Mouse (Mus musculus) liver, embryonic 15.5 days (tissue): ENCODE data around the gene Il4i1. TPM values are rescaled to one million over a fixed set of nuclear protein-coding genes. Genes with fewer than 3 reads are reported as not detected.
A peak's percentile ranks its signal among the peaks of the same experiment; 100 is the strongest.

Source experiments
- ATAC-seq: fragments of 200-750 bp; cut with Nextera tagmentation; 2 replicates; pipeline ENCODE4 v1.8.0; 2017; ENCODE audit warnings: moderate number of reproducible peaks, mild to moderate bottlenecking, moderate library complexity; ENCODE audit not compliant: insufficient read depth
- H3K27ac ChIP-seq: fragments of 300-500 bp; sonication (generic); replicated peaks from 2 replicates; pipeline ENCODE4 v1.5.1; 2015; ENCODE audit warnings: mild to moderate bottlenecking, inconsistent platforms
- H3K27me3 ChIP-seq: fragments of 300-500 bp; sonication (generic); 2 replicates; pipeline ENCODE4 v1.6.1; 2015; ENCODE audit warnings: mild to moderate bottlenecking, inconsistent platforms
- H3K36me3 ChIP-seq: fragments of 300-500 bp; sonication (generic); replicated peaks from 2 replicates; pipeline ENCODE4 v1.6.1; 2015; ENCODE audit warnings: moderate library complexity, mild to moderate bottlenecking, inconsistent platforms
- H3K4me1 ChIP-seq: fragments of 300-500 bp; sonication (generic); replicated peaks from 2 replicates; pipeline ENCODE4 v1.6.1; 2015; ENCODE audit warnings: inconsistent platforms
- H3K4me2 ChIP-seq: fragments of 300-500 bp; sonication (generic); 2 replicates; pipeline ENCODE4 v1.6.1; 2015; ENCODE audit warnings: moderate library complexity, mild to moderate bottlenecking, inconsistent platforms
- H3K4me3 ChIP-seq: fragments of 300-500 bp; sonication (generic); replicated peaks from 2 replicates; pipeline ENCODE4 v1.5.1; 2015; ENCODE audit warnings: mild to moderate bottlenecking, inconsistent platforms
- H3K9ac ChIP-seq: fragments of 300-500 bp; sonication (generic); 2 replicates; pipeline ENCODE4 v1.6.1; 2015; ENCODE audit warnings: moderate library complexity, mild to moderate bottlenecking, inconsistent platforms
- H3K9me3 ChIP-seq: fragments of 300-500 bp; sonication (generic); replicated peaks from 2 replicates; pipeline ENCODE4 v1.6.1; 2016; ENCODE audit warnings: inconsistent platforms
- WGBS: fragments of 180-500 bp; shearing (Covaris S2); methylation state at CpG from one replicate; pipeline ENCODE4 v1.1.7; 2015; ENCODE audit warnings: mixed read lengths; ENCODE audit not compliant: insufficient replicate concordance; 5-methylcytosine and 5-hydroxymethylcytosine counted together
- polyA plus RNA-seq: library from polyadenylated mRNA; unstranded; fragments of >200 nt; fragmentation: Nextera tagmentation; extraction: Ambion mirVana; gene quantifications from 2 replicates; pipeline ENCODE4 v1.2.1, GENCODE M21; 2015

The Il4i1 gene
- polyA plus RNA-seq, 1 experiment from 2014 or later, result 0.46 TPM

DNA sequence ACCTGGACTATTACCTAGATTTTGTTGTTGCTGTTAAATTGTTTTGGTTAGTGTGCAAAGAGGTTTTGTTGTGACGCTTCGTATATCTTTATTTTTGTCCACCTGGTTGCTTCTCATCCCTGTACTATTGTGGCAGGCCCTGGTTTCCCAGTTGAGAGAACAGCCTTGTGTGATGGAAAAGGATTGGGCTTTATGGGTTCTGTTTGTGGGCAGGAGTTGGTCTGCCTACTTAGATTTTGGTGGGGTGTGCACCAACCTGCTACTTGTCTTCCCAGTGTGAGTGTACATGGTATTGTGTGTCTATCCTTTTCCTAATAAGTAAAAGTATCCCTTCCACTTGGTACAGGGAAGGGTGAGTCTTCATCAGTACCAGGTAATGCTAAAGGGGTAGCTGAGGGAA lies 3.2 kb downstream of the Il4i1 start:
- Histone ChIP-seq H3K9me3 (no peaks in the 10 kb centered on the region), H3K4me2 (peak overlapping the region; percentile 92), H3K4me1 (peaks cover 83% of the 10 kb centered on the region), H3K9ac (peak overlapping the region; percentile 37), H3K4me3 (peak overlapping the region; percentile 90), H3K27ac (peak overlapping the region; percentile 78), H3K27me3 (no peaks in the 10 kb centered on the region), H3K36me3 (peaks cover 25% of the 10 kb centered on the region; the same call in 1 of the 2 replicates)
- WGBS, result 83% methylated on average over 2 of the region's 2 CpGs
- ATAC-seq, result no peak

DNA sequence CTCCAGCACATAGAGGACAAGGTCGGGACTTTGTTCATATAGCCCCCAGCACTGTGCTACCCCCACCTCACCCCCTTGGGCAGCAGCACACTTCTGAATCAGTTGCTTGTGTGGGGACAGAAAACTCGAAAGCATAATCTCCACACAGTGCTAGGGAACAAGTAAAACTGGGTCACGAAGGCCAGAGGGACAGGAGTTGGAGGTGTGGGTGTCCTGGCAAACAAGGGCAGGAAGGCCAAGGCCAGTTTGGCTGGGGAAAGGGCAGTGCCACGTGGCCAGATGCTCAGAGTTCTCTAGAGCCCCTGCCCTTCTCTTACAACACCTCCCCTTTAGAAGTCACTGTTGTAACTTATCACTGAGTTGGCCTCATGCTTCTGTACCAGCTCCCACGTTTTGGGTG lies 3.7 kb downstream of the Il4i1 start:
- Histone ChIP-seq H3K27me3 (no peaks in the 10 kb centered on the region), H3K4me3 (peak overlapping the region; percentile 90), H3K9ac (peak overlapping the region; percentile 37; the same call in 1 of the 2 replicates), H3K36me3 (peaks cover 20% of the 10 kb centered on the region; the same call in 1 of the 2 replicates), H3K27ac (peak overlapping the region; percentile 78), H3K9me3 (no peaks in the 10 kb centered on the region), H3K4me2 (peak overlapping the region; percentile 92), H3K4me1 (peaks cover 83% of the 10 kb centered on the region)
- 33% methylated on average over 5 of the region's 5 CpGs for WGBS
- ATAC-seq, result no peak

DNA sequence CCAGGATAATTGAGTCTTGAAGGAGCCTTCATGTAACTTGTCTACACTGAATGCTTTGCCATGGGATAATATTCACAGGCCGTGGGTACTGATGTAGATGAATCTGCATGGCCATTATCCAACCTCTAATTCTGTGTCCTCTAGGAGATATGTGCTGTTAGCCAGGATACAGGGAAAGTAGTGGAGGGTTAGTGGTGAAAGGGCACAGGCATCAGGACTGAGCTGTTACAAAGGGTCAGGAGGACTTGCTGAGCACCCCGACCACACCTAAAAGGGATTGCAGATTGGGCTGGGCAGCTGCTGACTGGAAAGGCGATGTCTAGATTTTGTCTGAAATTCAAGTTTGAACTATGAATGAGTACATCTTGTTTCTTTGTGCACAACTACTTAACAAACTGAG lies 4.3 kb downstream of the Il4i1 start:
- WGBS, result 61% methylated on average over 3 of the region's 3 CpGs

DNA sequence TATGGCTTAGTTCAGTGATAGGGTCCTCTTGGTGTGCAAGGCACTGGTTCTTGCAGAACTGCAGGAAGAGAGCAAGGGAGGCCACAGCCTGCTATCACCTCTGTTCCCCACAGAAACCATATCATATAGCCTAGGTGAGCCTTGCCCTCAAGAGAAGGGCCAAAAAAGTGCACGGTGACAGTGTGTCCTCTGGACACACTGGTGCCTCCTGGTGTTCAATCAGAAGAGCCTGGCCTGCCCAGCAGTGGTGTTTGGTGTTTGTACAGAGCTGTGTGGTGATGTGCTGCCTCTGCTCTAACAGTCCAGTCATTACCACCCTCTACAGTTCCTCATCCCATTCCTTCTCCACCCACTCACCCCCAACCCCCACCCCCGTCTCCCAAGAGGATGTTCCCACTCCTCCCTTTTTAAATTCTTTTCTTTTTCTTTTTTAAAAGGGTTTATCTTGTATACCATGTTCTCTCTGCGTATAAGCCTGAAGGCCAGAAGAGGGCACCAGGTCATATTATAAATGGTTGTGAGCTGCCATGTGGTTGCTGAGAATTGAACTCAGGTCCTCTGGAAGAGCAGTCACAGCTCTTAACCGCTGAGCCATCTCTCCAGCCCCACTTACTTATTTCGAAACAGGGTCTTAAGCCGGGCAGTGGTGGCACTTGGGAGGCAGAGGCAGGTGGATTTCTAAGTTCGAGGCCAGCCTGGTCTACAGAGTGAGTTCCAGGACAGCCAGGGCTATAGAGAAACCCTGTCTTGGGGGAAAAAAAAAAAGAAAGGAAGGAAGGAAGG lies 5.7 kb downstream of the Il4i1 start:
- Histone ChIP-seq H3K36me3 (peaks cover 36% of the 10 kb centered on the region), H3K4me2 (no peak overlapping the region), H3K4me3 (no peak overlapping the region), H3K9ac (no peak overlapping the region), H3K27me3 (no peaks in the 10 kb centered on the region), H3K9me3 (no peaks in the 10 kb centered on the region), H3K4me1 (peaks cover 93% of the 10 kb centered on the region), H3K27ac (no peak overlapping the region)
- ATAC-seq, result no peak
- 66% methylated on average over 7 of the region's 7 CpGs for WGBS

More for the DNA sequence above, 4.3 kb downstream of the Il4i1 start:
- ATAC-seq, result no peak
- no peak overlapping the region for H3K9ac ChIP-seq
- peaks cover 83% of the 10 kb centered on the region for H3K4me1 ChIP-seq
- no peaks in the 10 kb centered on the region for H3K9me3 ChIP-seq
- H3K27ac ChIP-seq, result peak overlapping the region; percentile 78
- H3K4me3 ChIP-seq, result no peak overlapping the region
- H3K4me2 ChIP-seq, result peak overlapping the region; percentile 92
- H3K36me3 ChIP-seq, result peaks cover 22% of the 10 kb centered on the region; the same call in 1 of the 2 replicates
- no peaks in the 10 kb centered on the region for H3K27me3 ChIP-seq

DNA sequence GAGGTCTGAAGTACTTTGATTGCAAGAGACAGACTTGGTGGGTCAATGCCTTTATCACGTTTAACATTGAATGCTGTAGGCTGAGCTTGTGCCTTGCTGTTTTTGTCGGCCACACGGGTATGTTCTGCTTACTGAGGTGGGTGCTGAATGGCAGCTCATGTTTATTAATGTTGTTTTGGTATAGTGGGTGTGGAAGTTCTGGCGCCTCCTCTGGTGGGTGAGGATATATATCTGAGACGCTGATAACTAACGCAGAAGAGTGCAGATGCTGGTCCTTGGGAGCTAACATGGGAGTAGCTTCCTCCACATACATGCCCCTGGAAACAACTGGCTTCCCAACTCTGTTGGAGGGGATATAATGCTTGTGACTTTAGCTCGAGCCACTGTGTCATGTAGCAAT lies 7.2 kb downstream of the Il4i1 start:
- no peak overlapping the region for H3K4me2 ChIP-seq
- no peak overlapping the region for H3K27ac ChIP-seq
- no peaks in the 10 kb centered on the region for H3K27me3 ChIP-seq
- H3K4me1 ChIP-seq, result peaks cover 81% of the 10 kb centered on the region
- H3K9ac ChIP-seq, result no peak overlapping the region
- H3K36me3 ChIP-seq, result peaks cover 50% of the 10 kb centered on the region
- no peak for ATAC-seq
- WGBS, result 29% methylated on average over 7 of the region's 7 CpGs
- no peak overlapping the region for H3K4me3 ChIP-seq
- no peaks in the 10 kb centered on the region for H3K9me3 ChIP-seq

DNA sequence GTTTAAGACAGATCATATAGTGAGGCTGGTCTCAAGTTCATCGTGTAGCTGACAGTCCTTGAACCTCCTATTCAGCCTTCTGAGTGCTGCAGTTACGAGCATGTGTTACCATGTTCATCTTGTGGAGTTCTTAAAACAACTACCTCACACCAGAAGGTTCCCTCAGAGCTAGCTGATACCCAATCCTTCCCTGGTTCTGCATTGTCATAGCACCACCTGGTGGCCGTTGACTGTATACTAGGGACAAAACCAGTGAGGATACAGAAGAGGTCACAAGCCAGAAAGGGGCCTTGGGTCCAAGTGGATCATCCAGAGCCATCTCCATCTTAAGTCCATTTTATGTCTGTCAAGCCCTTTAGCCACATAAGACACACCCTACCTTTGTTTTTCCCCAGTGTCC lies 8.7 kb downstream of the Il4i1 start:
- WGBS, result 21% methylated on average over 3 of the region's 3 CpGs
- H3K27me3 ChIP-seq, result no peaks in the 10 kb centered on the region
- H3K9me3 ChIP-seq, result no peaks in the 10 kb centered on the region
- ATAC-seq, result no peak
- no peak overlapping the region for H3K4me3 ChIP-seq
- no peak overlapping the region for H3K4me2 ChIP-seq
- peaks cover 57% of the 10 kb centered on the region for H3K36me3 ChIP-seq
- H3K4me1 ChIP-seq, result peaks cover 66% of the 10 kb centered on the region
- no peak overlapping the region for H3K9ac ChIP-seq
- no peak overlapping the region for H3K27ac ChIP-seq

DNA sequence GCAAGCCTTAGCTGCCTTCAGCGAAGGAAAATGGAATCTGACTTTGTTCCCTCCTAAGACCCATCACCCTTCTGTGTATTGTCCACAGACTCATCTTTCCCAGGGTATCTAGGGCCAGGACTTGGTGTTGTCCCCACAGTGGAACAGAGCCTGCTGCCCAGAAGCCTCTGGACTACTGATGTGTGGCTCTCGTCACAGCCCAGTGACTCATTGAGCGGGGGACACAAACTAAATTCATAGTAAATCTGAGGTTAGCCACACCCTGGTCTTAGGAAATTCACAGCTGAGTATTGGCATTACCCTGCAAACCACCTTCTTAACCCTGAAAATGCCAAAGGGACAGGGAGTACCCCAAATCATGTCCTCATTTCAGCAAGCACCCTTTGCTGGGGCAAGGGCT lies 10.6 kb downstream of the Il4i1 start:
- no peaks in the 10 kb centered on the region for H3K9me3 ChIP-seq
- WGBS, result 72% methylated on average over 3 of the region's 3 CpGs
- H3K27ac ChIP-seq, result no peak overlapping the region
- ATAC-seq, result no peak
- H3K9ac ChIP-seq, result no peak overlapping the region
- H3K4me3 ChIP-seq, result no peak overlapping the region
- H3K36me3 ChIP-seq, result peaks cover 76% of the 10 kb centered on the region
- H3K4me2 ChIP-seq, result no peak overlapping the region
- H3K4me1 ChIP-seq, result peaks cover 47% of the 10 kb centered on the region
- H3K27me3 ChIP-seq, result no peaks in the 10 kb centered on the region

DNA sequence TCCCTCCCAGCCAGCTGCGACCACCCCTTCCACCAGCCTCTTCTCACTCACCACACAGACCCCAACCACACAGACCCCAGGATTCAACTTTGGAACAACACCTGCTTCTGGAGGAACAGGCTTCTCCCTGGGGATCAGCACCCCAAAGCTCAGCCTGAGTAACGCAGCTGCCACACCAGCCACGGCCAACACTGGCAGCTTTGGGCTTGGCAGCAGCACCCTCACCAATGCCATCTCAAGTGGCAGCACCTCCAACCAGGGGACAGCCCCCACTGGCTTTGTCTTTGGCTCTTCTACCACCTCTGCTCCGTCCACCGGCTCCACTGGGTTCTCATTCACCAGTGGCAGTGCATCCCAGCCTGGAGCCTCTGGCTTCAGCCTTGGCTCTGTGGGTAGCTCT lies 12.5 kb downstream of the Il4i1 start:
- WGBS, result 87% methylated on average over 5 of the region's 5 CpGs
- Histone ChIP-seq H3K27ac (no peak overlapping the region), H3K9me3 (no peaks in the 10 kb centered on the region), H3K36me3 (peaks cover 77% of the 10 kb centered on the region), H3K4me3 (no peak overlapping the region), H3K27me3 (no peaks in the 10 kb centered on the region), H3K4me2 (no peak overlapping the region), H3K9ac (no peak overlapping the region), H3K4me1 (peaks cover 30% of the 10 kb centered on the region)
- ATAC-seq, result no peak

DNA sequence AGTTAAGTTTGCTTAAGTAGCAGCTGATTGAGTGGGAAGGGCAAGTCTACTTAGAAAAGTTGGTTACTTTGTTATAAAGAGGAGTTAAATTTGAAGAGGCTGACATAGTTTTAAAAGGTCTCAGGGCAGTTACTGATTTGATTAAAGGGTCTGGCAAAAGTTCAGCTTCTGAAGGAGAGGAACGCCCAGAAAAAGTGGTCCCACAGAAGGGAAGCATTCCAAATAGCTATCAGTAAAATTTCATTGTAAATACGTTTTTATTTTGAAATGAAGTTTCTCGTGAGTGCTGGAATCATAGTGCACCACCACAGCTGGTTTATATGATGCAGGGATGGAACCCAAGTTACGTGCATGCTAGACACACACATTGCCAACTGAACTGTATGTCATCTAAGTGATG lies 16.6 kb downstream of the Il4i1 start:
- Histone ChIP-seq H3K9ac (no peak overlapping the region), H3K9me3 (no peaks in the 10 kb centered on the region), H3K27me3 (no peaks in the 10 kb centered on the region), H3K36me3 (peaks cover 51% of the 10 kb centered on the region), H3K4me2 (no peak overlapping the region), H3K27ac (no peak overlapping the region), H3K4me1 (peaks cover 11% of the 10 kb centered on the region; the same call in 1 of the 2 replicates), H3K4me3 (no peak overlapping the region)
- 78% methylated on average over 4 of the region's 4 CpGs for WGBS
- ATAC-seq, result no peak

DNA sequence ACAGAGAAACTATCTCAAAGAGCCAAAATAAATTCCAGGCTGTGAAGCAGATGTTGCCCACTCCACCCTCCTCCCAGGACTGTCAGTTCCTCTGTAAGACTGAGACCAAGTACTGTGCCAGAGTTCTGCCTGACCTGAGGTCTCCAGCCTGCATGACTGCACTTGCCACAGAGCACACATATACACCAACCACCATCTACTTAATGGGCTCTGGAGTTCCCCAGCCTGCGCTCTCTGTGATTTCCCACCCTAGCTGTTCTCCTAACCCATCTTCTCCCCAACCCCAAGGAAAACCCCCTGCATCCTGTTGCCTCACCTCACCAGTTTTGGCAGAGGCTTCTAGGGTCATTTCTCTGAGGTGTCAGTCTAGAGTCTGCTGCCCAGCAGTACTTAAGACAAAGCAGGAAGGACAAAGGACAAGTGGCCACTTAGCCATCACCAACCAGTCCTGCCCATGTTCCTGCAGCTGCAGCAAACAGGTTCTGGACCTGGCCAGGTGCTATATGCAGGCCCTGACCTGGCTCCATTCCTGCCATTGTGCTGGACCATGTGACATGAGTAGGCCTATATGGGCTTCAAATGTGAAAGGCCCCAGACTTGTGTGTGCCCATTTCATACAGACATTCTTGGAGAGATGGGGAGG lies 19.3 kb downstream of the Il4i1 start:
- H3K27ac ChIP-seq, result no peak overlapping the region
- H3K36me3 ChIP-seq, result peaks cover 26% of the 10 kb centered on the region
- H3K4me1 ChIP-seq, result peaks cover 28% of the 10 kb centered on the region
- no peak overlapping the region for H3K4me2 ChIP-seq
- H3K27me3 ChIP-seq, result peaks cover 22% of the 10 kb centered on the region
- no peak overlapping the region for H3K4me3 ChIP-seq
- WGBS, result 72% methylated on average over 1 of the region's 1 CpGs
- no peak overlapping the region for H3K9ac ChIP-seq
- H3K9me3 ChIP-seq, result no peaks in the 10 kb centered on the region
- no peak for ATAC-seq

DNA sequence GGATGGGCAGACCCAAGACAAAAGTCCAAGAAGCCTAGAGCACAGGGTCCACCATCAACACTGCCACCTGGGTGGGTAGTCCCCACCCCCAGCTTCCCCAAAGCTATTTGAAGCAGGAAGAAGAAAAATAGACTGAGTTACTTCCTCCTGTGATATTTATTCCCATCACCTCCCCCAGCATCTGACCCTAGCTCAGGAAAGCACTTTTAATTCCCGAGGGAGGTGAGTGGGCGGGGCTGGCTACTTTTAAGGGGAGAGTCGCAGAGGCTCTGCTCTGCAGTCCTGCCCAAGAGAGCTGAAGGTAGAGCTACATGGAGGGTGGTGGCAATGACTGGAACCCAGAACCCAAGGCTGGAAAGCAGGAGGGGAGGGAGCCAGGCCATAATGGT lies 19.8 kb downstream of the Il4i1 start:
- Histone ChIP-seq H3K4me1 (peaks cover 29% of the 10 kb centered on the region), H3K4me3 (no peak overlapping the region), H3K4me2 (no peak overlapping the region), H3K9ac (no peak overlapping the region), H3K27ac (no peak overlapping the region), H3K27me3 (peaks cover 27% of the 10 kb centered on the region), H3K9me3 (no peaks in the 10 kb centered on the region), H3K36me3 (peaks cover 25% of the 10 kb centered on the region)
- 35% methylated on average over 3 of the region's 3 CpGs for WGBS
- no peak for ATAC-seq
